Comparison of ENCODE assay signal across 22 mouse cellular contexts in genomic region chr5:125330191-125330590, GRCm38 (mm10). TPM values are rescaled to one million over a fixed set of nuclear protein-coding genes. Genes with fewer than 3 reads are reported as not detected.
A peak's percentile ranks its signal among the peaks of the same experiment; 100 is the strongest.
DNase-seq lines count a peak whose midpoint lies in the region; ATAC-seq and TF ChIP-seq lines count a peak whose summit lies in the region.
"Had no signal": no experiment of that assay in that cellular context is flagged by ENCODE, and none has a peak within 500 bp of the region (broad histone marks: within the 10 kb centered on the region; RNA-seq: fewer than 3 reads in every experiment).

No protein-coding gene starts in this region.

- H3K9ac ChIP-seq in heart, embryonic 11.5 days (ENCODE audit: low read depth, low read length) = peak overlapping the region; percentile 52; the same call in 1 of the 2 replicates
- no peak overlapping the region for H3K9ac ChIP-seq in kidney, embryonic 15.5 days
- peak overlapping the region; percentile 17; the same call in 1 of the 2 replicates for H3K9ac ChIP-seq in heart, postnatal 0 days (replicated peaks; ENCODE audit: low read depth, low read length)
- H3K9ac ChIP-seq: forebrain, embryonic 13.5 days; stomach, embryonic 15.5 days had no signal

- no peaks in the 10 kb centered on the region for H3K27me3 ChIP-seq in heart, embryonic 11.5 days (ENCODE audit: control insufficient read depth, insufficient read depth, low read length)
- H3K27me3 ChIP-seq in kidney, embryonic 15.5 days = no peaks in the 10 kb centered on the region
- no peaks in the 10 kb centered on the region for H3K27me3 ChIP-seq in heart, postnatal 0 days (ENCODE audit: control insufficient read depth, insufficient read depth, low read length)
- H3K27me3 ChIP-seq: forebrain, embryonic 13.5 days; stomach, embryonic 15.5 days had no signal

- 67% methylated on average over 9 of the region's 9 CpGs for WGBS in heart, embryonic 11.5 days (ENCODE audit: insufficient replicate concordance)
- 77% methylated on average over 9 of the region's 9 CpGs for WGBS in kidney, embryonic 15.5 days
- WGBS in heart, postnatal 0 days = 72% methylated on average over 9 of the region's 9 CpGs

- DNase-seq in heart, postnatal 36 days = no peak
- DNase-seq in kidney, postnatal 36 days = no peak
- DNase-seq in heart, postnatal 0 days (ENCODE audit: low spot score) = no peak
- no peak for DNase-seq in right cerebral cortex, postnatal 14 days
- DNase-seq: B cell, adult 2 months; cerebellum, adult 9-10 months; gastrocnemius, postnatal 14 days; kidney, postnatal 10 days; lung, adult 2 months; lung, postnatal 36 days; right cerebral cortex, postnatal 25 days had no signal

- H3K4me3 ChIP-seq in heart, embryonic 11.5 days (ENCODE audit: low read depth, low read length) = no peak overlapping the region
- H3K4me3 ChIP-seq in kidney, embryonic 15.5 days (replicated peaks) = no peak overlapping the region
- no peak overlapping the region for H3K4me3 ChIP-seq in brown adipose tissue, adult 24 weeks (ENCODE audit: insufficient read depth, low read depth, low read length)
- H3K4me3 ChIP-seq in heart, postnatal 0 days (ENCODE audit: low read depth, low read length) = no peak overlapping the region
- H3K4me3 ChIP-seq: erythroblast, embryonic 14.5 days; forebrain, embryonic 13.5 days; hindbrain, embryonic 10.5 days; stomach, embryonic 15.5 days had no signal

- H3K9me3 ChIP-seq in heart, embryonic 11.5 days (replicated peaks; ENCODE audit: control insufficient read depth, low read length) = no peaks in the 10 kb centered on the region
- no peaks in the 10 kb centered on the region for H3K9me3 ChIP-seq in kidney, embryonic 15.5 days (replicated peaks)
- H3K9me3 ChIP-seq in heart, postnatal 0 days (replicated peaks; ENCODE audit: control insufficient read depth, low read length) = no peaks in the 10 kb centered on the region
- H3K9me3 ChIP-seq: forebrain, embryonic 13.5 days; hindbrain, embryonic 10.5 days; stomach, embryonic 15.5 days had no signal

- peaks cover 52% of the 10 kb centered on the region for H3K4me1 ChIP-seq in heart, embryonic 11.5 days (ENCODE audit: control insufficient read depth, insufficient read depth, low read length)
- peaks cover 46% of the 10 kb centered on the region for H3K4me1 ChIP-seq in kidney, embryonic 15.5 days
- peaks cover 73% of the 10 kb centered on the region for H3K4me1 ChIP-seq in brown adipose tissue, adult 24 weeks (ENCODE audit: control insufficient read depth, insufficient read depth, insufficient read length, low read length)
- H3K4me1 ChIP-seq in heart, postnatal 0 days (ENCODE audit: control insufficient read depth, insufficient read depth) = peaks cover 53% of the 10 kb centered on the region
- H3K4me1 ChIP-seq: stomach, embryonic 15.5 days had no signal

- H3K36me3 ChIP-seq in heart, embryonic 11.5 days (ENCODE audit: control insufficient read depth, insufficient read depth, low read length) = no peaks in the 10 kb centered on the region
- H3K36me3 ChIP-seq in kidney, embryonic 15.5 days = no peaks in the 10 kb centered on the region
- H3K36me3 ChIP-seq in heart, postnatal 0 days (replicated peaks; ENCODE audit: control insufficient read depth, insufficient read depth, low read length) = no peaks in the 10 kb centered on the region
- H3K36me3 ChIP-seq: stomach, embryonic 15.5 days had no signal

- TF ChIP-seq CTCF in heart, postnatal 0 days (IDR thresholded peaks at IDR 0.05; ENCODE audit: low read depth) = no peak

- no peak overlapping the region for H3K4me2 ChIP-seq in heart, embryonic 11.5 days
- no peak overlapping the region for H3K4me2 ChIP-seq in kidney, embryonic 15.5 days
- no peak overlapping the region for H3K4me2 ChIP-seq in heart, postnatal 0 days (ENCODE audit: low read depth, low read length)
- H3K4me2 ChIP-seq: forebrain, embryonic 13.5 days; stomach, embryonic 15.5 days had no signal

- H3K27ac ChIP-seq in heart, embryonic 11.5 days (ENCODE audit: low read depth, low read length) = peak overlapping the region; percentile 64
- 0 out of 2 replicates have a peak overlapping the region, but pooled peaks have one; percentile 34 for H3K27ac ChIP-seq in kidney, embryonic 15.5 days
- H3K27ac ChIP-seq in brown adipose tissue, adult 24 weeks (replicated peaks; ENCODE audit: low read depth, low read length) = peak overlapping the region; percentile 83
- peak overlapping the region; percentile 67 for H3K27ac ChIP-seq in heart, postnatal 0 days (ENCODE audit: low read depth)
- H3K27ac ChIP-seq: forebrain, embryonic 13.5 days; hindbrain, postnatal 0 days; stomach, embryonic 15.5 days had no signal

- no peak for ATAC-seq in heart, embryonic 11.5 days (replicated peaks; ENCODE audit: insufficient number of reproducible peaks, low FRiP score, low TSS enrichment)
- ATAC-seq in kidney, embryonic 15.5 days (replicated peaks; ENCODE audit: low FRiP score) = no peak
- ATAC-seq in heart, postnatal 0 days (ENCODE audit: insufficient read depth, low read depth) = no peak
- ATAC-seq: forebrain, embryonic 13.5 days; hindbrain, postnatal 0 days; intestine, postnatal 0 days had no signal

- TF ChIP-seq EP300 in heart, postnatal 0 days (IDR thresholded peaks at IDR 0.05; ENCODE audit: low read depth) = no peak

- intact Hi-C loops in heart, postnatal 36 days (cut with DNase I) = loop anchor here (2.0 kb wide), 1 partner anchor 31 kb away; no protein-coding TSS in a partner anchor

RNA-seq across cellular contexts. Expression of gene Scarb1, which starts 10.7 kb away (rescaled TPM):
- 57.1 and 67.0 TPM in 2 replicates for polyA plus RNA-seq in heart, embryonic 11.5 days (2014; fragmentation: Nextera tagmentation; extraction: Ambion mirVana)
- 10 to 100 TPM; 35.4 to 44.4 TPM for total RNA-seq in heart, postnatal 36 days (2021)
- 67.6 and 97.9 TPM in 2 replicates for polyA plus RNA-seq in kidney, embryonic 15.5 days (2015; fragmentation: Nextera tagmentation; extraction: Ambion mirVana)
- 18.6 and 30.7 TPM in 2 replicates for polyA plus RNA-seq in brown adipose tissue, adult 24 weeks (2012; ENCODE audit: insufficient read depth, insufficient read length, missing spikeins)
- total RNA-seq in heart, postnatal 0 days (2014; rRNA removed; ENCODE audit: low replicate concordance) = 79.8 and 84.2 TPM in 2 replicates
- polyA plus RNA-seq in heart, postnatal 0 days (2015; fragmentation: Nextera tagmentation; extraction: Ambion mirVana) = 53.7 and 58.2 TPM in 2 replicates

RNA-seq across cellular contexts. Expression of gene Gm10382, which starts 58.9 kb away (rescaled TPM):
- 0.42 TPM in 1 of 2 replicates, not detected in the other for polyA plus RNA-seq in heart, embryonic 11.5 days (2014; fragmentation: Nextera tagmentation; extraction: Ambion mirVana)
- not detected for total RNA-seq in heart, postnatal 36 days (2021)
- polyA plus RNA-seq in kidney, embryonic 15.5 days (2015; fragmentation: Nextera tagmentation; extraction: Ambion mirVana) = 0.31 and 0.49 TPM in 2 replicates
- not detected in 2 replicates for polyA plus RNA-seq in brown adipose tissue, adult 24 weeks (2012; ENCODE audit: insufficient read depth, insufficient read length, missing spikeins)
- not detected in 2 replicates for total RNA-seq in heart, postnatal 0 days (2014; rRNA removed; ENCODE audit: low replicate concordance)
- polyA plus RNA-seq in heart, postnatal 0 days (2015; fragmentation: Nextera tagmentation; extraction: Ambion mirVana) = 0.32 and 0.78 TPM in 2 replicates
- total RNA-seq: gastrocnemius, postnatal 14 days; hindbrain, postnatal 0 days; midbrain, postnatal 0 days had no signal
- polyA plus RNA-seq: embryonic facial prominence, embryonic 11.5 days had no signal

RNA-seq across cellular contexts. Expression of gene Ubc, which starts 59.8 kb away (rescaled TPM):
- polyA plus RNA-seq in heart, embryonic 11.5 days (2014; fragmentation: Nextera tagmentation; extraction: Ambion mirVana) = 833 and 922 TPM in 2 replicates
- total RNA-seq in heart, postnatal 36 days (2021) = 1,000 to 10,000 TPM in 1 of 2 experiments, 100 to 1,000 TPM in 1; 856 to 1,567 TPM
- 1,049 and 1,140 TPM in 2 replicates for polyA plus RNA-seq in kidney, embryonic 15.5 days (2015; fragmentation: Nextera tagmentation; extraction: Ambion mirVana)
- polyA plus RNA-seq in brown adipose tissue, adult 24 weeks (2012; ENCODE audit: insufficient read depth, insufficient read length, missing spikeins) = 692 and 1,079 TPM in 2 replicates
- 889 and 1,003 TPM in 2 replicates for total RNA-seq in heart, postnatal 0 days (2014; rRNA removed; ENCODE audit: low replicate concordance)
- polyA plus RNA-seq in heart, postnatal 0 days (2015; fragmentation: Nextera tagmentation; extraction: Ambion mirVana) = 742 and 892 TPM in 2 replicates
